Mouse (Mus musculus): Measurements from ENCODE around the gene Shoc2.

DNA sequence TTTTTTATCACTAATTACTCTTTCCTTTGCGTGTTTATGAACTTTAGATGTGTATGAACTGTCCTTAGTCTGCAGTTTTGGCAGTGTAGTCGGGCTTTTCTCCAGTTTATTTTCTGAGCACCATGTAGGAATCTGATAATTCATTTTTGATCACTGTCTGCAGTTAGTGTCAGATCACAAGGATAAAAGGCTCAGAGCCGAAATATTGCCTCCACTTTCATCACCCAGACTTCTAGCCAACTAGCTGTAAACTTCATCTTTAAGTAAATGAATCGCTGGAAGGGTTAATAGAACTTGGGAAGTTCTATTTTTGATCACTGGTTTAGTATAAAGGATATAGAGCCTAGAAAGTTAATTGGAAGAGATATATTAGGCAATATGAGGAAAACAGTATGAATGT, 18.4 kb downstream of the Shoc2 start:
- TF ChIP-seq CTCF (conservative IDR thresholded peaks at IDR 0.05; ENCODE audit: low read length) (no peak), POU5F1 (IDR thresholded peaks at IDR 0.05; ENCODE audit: borderline replicate concordance, low read length) (no peak), NANOG (IDR thresholded peaks at IDR 0.05; ENCODE audit: borderline replicate concordance, low read length) (no peak)

Measured in E14TG2a.4 (cell line).